Mouse (Mus musculus): ENCODE measurements around the gene Csnk1d. TPM values are rescaled to one million over a fixed set of nuclear protein-coding genes. Genes with fewer than 3 reads are reported as not detected.

Gene Csnk1d
- polyA plus RNA-seq, 1 experiment from 2014 or later, result 99.8 TPM

DNA sequence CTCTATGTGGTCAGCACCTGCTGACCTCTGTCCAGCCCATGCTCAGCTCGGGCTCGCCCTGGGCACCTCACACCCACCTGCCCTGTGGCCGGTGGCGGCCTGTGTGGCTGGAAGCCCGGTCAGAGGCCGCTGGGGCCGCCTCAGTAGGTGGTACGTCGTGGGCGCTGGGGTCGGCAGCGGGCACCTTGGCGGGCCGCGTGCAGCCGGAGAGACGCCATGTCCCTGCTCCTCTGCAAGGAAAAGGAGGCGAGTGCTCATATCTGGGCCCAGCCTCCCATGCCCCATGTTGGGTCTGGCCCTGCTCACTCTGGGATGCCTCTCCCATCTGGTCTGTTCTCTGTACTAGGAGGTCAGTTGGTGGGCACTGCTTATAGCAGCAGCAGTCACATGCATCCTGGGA is 32.1 kb downstream of the Csnk1d start:
- H3K9me3 ChIP-seq, result no peaks in the 10 kb centered on the region
- H3K27ac ChIP-seq, result peak overlapping the region; percentile 57; the same call in 1 of the 2 replicates
- DNase-seq (ENCODE audit: low spot score), result no peak
- WGBS, result 87% methylated on average over 18 of the region's 18 CpGs
- no peaks in the 10 kb centered on the region for H3K27me3 ChIP-seq (ENCODE audit: insufficient read depth, poor library complexity, severe bottlenecking)
- H3K4me3 ChIP-seq, result no peak overlapping the region
- H3K36me3 ChIP-seq, result peaks cover 99% of the 10 kb centered on the region
- peaks cover 65% of the 10 kb centered on the region for H3K4me1 ChIP-seq

DNA sequence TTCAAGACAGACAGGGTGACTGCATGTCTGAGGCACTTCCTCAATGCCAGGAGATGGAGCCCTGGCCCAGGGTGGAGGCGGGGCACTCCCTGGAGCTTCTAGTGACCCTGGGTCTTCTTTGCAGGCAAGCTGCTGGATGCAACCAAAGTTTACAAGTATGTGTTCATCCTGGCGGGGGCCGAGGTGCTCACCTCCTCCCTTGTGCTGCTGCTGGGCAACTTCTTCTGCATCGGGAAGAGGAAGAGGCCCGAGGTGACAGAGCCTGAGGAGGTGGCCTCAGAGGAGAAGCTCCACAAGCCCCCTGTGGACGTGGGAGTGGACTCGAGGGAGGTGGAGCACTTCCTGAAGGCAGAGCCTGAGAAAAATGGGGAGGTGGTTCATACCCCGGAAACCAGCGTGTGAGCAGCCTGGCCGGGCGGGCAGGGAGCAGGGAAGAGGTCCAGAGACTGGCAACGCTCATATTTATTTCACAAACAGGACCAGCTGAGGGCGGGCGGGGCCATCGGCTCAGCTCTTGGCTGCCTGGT is 33.3 kb downstream of the Csnk1d start:
- 67% methylated on average over 15 of the region's 15 CpGs for WGBS
- peaks cover 92% of the 10 kb centered on the region for H3K36me3 ChIP-seq
- H3K4me3 ChIP-seq, result no peak overlapping the region
- no peaks in the 10 kb centered on the region for H3K27me3 ChIP-seq (ENCODE audit: insufficient read depth, poor library complexity, severe bottlenecking)
- DNase-seq (ENCODE audit: low spot score), result no peak
- peaks cover 68% of the 10 kb centered on the region for H3K4me1 ChIP-seq
- no peaks in the 10 kb centered on the region for H3K9me3 ChIP-seq
- peak overlapping the region; percentile 42 for H3K27ac ChIP-seq

DNA sequence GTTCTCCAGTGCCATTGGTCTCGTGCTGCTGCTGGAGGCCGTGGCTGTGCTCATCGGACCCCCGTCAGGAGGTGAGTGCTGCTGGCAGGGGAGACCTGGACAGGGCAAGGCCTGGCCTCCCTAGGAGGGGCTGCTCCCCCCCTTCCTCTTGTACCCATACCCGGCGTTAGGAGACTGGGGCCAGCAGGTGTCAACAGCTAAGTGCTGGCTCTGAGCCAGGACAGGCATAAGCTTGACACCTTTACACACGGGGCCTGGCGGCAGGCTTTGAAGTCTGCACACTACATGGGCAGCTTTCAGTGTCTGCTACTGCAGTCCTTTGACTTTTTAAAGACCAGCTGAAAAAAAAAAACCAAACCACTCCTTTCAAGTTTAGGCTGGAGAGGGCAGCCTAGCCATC is 34.1 kb downstream of the Csnk1d start:
- no peaks in the 10 kb centered on the region for H3K9me3 ChIP-seq
- H3K4me1 ChIP-seq, result peaks cover 76% of the 10 kb centered on the region
- H3K4me3 ChIP-seq, result no peak overlapping the region
- 49% methylated on average over 8 of the region's 8 CpGs for WGBS
- peaks cover 85% of the 10 kb centered on the region for H3K36me3 ChIP-seq
- no peak overlapping the region; the same call in 1 of the 2 replicates for H3K27ac ChIP-seq
- no peaks in the 10 kb centered on the region for H3K27me3 ChIP-seq (ENCODE audit: insufficient read depth, poor library complexity, severe bottlenecking)
- DNase-seq (ENCODE audit: low spot score), result no peak

DNA sequence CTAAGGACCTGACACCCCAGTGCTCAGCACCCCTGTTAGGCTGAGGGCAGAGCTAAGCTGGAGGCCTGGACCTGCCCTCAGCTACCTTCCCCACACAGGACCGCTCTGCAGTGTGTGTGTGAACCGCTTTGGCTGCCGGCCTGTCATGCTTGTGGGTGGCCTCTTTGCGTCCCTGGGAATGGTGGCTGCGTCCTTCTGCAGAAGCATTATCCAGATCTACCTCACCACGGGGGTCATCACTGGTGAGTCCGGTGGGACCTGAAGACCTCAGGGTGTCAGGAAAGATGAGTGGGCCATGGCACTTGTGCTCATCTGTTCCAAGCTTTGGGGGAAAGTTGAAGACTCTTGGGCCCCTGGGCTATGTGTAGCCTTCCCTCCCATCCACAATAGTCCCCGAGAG is 35.4 kb downstream of the Csnk1d start:
- Histone ChIP-seq H3K36me3 (peaks cover 72% of the 10 kb centered on the region), H3K27ac (no peak overlapping the region), H3K4me3 (no peak overlapping the region), H3K27me3 (ENCODE audit: insufficient read depth, poor library complexity, severe bottlenecking) (no peaks in the 10 kb centered on the region), H3K4me1 (peaks cover 87% of the 10 kb centered on the region), H3K9me3 (no peaks in the 10 kb centered on the region)
- no peak for DNase-seq (ENCODE audit: low spot score)
- 92% methylated on average over 8 of the region's 8 CpGs for WGBS

DNA sequence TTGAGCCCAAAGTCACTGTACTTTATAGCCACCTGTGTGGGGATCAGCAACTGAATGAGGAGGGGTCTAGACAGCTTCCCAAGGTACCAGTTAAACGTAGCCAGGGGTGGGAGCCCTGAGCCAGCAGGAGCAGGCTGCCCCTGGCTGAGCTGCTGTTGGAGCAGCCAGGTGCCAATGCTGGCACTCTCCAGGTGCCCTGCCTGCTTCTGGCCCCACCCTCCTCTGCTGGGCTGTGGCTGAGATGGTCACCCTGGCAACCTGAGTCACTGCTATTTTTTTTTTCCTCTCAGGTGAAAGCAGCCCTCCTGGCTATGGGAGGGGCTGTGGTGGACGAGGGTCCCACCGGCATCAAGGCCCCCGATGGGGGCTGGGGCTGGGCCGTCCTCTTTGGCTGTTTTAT is 36.2 kb downstream of the Csnk1d start:
- no peak for DNase-seq (ENCODE audit: low spot score)
- 82% methylated on average over 5 of the region's 5 CpGs for WGBS
- H3K36me3 ChIP-seq, result peaks cover 64% of the 10 kb centered on the region
- peaks cover 88% of the 10 kb centered on the region for H3K4me1 ChIP-seq
- H3K9me3 ChIP-seq, result no peaks in the 10 kb centered on the region
- no peaks in the 10 kb centered on the region for H3K27me3 ChIP-seq (ENCODE audit: insufficient read depth, poor library complexity, severe bottlenecking)
- H3K4me3 ChIP-seq, result no peak overlapping the region
- H3K27ac ChIP-seq, result peak overlapping the region; percentile 42

DNA sequence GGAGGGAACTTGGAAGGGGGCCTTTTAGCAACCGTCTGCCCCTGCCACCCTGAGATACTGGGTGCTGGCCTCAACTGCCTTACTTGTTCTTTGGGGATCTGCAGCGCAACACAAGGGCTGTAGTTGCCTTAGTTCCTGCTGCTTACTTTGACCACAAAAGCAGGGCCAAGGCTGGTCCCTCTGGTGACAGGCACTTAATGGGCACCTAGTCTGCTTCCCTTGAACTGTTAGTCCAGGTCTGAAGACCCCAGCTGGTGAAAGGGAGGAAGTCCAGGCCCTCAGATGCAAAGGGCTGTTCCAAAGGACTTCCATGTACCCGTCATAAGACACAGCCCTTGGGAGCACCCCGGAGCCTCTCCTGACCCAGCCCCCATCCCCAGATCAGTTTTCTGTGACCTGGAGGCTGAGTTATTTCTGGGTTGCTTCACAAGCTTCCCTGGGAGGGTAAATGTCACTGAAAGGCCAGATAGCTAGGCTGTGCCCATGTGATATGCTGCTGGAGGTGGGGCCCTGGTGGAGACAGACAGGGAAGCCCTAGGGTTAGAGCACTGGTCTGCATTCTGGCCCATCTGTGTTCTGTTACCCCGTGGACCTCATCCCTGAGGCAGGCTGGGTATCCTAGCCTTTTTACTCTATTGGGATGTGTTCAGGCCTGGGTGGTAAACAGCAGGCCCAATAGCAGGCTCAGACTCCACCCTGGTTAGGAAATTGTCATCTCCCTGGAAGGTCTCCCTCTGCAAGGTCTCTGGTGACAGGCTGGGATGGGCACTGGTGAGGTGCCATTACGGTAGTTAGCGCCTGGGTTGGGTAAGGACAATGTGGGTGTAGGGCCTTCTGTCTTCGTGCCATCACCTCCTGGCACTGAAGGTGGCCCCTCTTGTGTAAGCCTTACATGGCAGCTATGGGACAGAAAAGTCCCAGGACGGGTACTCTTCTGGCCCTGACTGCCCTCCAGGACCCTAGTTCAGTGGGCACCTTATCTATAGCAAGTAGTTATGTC is 39.1 kb downstream of the Csnk1d start:
- 62% methylated on average over 9 of the region's 9 CpGs for WGBS
- H3K9me3 ChIP-seq, result no peaks in the 10 kb centered on the region
- H3K27me3 ChIP-seq (ENCODE audit: insufficient read depth, poor library complexity, severe bottlenecking), result peaks cover 4% of the 10 kb centered on the region; the same call in 1 of the 2 replicates
- peaks cover 78% of the 10 kb centered on the region for H3K4me1 ChIP-seq
- peak overlapping the region; percentile 97 for H3K27ac ChIP-seq
- peak overlapping the region; percentile 69 for H3K4me3 ChIP-seq
- DNase-seq (ENCODE audit: low spot score), result peak; percentile 86
- peaks cover 35% of the 10 kb centered on the region for H3K36me3 ChIP-seq

DNA sequence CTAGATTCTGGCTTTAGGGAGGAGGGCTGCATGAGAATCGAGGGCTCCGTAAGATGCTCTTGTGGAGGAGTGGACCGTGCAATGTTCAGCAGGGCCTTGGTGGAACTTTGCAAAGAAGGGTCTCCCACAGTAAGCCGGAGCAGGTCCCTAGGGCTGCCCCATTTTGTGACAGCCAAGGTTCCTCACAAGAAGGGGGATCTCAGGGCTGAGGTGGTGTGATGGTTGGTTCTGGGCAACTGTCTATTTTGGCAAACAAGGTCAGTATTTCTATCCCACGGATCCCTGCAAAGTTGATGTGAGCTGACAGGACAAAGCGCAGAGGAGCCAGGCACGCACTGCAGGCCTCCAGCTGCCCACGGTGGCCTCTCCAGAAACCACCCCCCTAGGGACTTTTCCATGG is 39.9 kb downstream of the Csnk1d start:
- peaks cover 70% of the 10 kb centered on the region for H3K4me1 ChIP-seq
- DNase-seq (ENCODE audit: low spot score), result no peak
- peak overlapping the region; percentile 69 for H3K4me3 ChIP-seq
- no peaks in the 10 kb centered on the region for H3K9me3 ChIP-seq
- H3K27ac ChIP-seq, result peak overlapping the region; percentile 97
- 23% methylated on average over 8 of the region's 8 CpGs for WGBS
- H3K27me3 ChIP-seq (ENCODE audit: insufficient read depth, poor library complexity, severe bottlenecking), result peaks cover 4% of the 10 kb centered on the region; the same call in 1 of the 2 replicates
- H3K36me3 ChIP-seq, result peaks cover 27% of the 10 kb centered on the region

DNA sequence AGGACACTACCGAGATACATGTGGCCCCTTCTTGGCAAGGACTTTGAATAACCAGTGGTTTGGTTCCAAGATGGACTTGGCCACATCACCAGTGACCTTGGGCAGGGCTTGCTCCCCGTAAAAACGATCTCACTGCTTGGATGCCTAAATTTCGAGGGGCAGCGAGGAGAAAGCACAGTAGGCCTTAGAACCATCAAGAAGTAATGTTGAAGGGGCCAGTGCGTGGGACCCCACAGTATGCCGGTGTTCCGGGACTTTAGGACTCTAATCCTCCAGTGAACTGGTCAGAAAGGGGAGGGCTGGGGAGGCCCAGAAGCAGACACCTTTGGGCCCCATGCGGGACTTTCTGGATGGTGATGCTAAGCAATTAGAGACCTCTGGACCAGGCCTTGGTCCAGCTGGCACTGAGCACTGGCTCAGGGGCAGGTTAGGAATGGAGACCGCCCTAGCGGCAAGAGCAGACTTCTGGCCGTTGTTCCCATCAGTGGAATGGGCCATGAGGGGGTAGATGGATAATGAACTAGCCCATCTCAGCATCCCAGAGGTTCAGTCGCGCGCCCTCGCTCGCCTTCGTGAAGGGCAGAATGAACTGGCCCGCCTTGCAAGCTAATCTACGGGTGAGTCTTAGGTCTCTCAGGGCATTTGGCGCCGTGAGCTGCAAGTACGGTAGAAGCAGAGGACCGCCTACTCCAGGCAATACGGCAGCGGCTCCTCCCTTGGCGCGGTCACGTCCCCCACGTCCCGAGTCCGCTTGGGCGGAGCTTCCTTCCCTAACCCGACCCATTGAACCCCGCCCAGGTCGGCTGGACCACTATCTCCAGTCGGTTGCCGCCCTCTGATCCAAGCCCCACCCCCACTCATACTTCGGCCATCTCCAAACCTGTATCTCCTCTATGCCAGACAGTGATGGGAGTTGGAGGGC is 40.6 kb downstream of the Csnk1d start:
- peaks cover 67% of the 10 kb centered on the region for H3K4me1 ChIP-seq
- H3K4me3 ChIP-seq, result peak overlapping the region; percentile 69
- 1% methylated on average over 39 of the region's 39 CpGs for WGBS
- H3K27me3 ChIP-seq (ENCODE audit: insufficient read depth, poor library complexity, severe bottlenecking), result peaks cover 4% of the 10 kb centered on the region; the same call in 1 of the 2 replicates
- H3K36me3 ChIP-seq, result peaks cover 20% of the 10 kb centered on the region
- peak; percentile 99 for DNase-seq (ENCODE audit: low spot score)
- peak overlapping the region; percentile 97 for H3K27ac ChIP-seq
- H3K9me3 ChIP-seq, result no peaks in the 10 kb centered on the region

DNA sequence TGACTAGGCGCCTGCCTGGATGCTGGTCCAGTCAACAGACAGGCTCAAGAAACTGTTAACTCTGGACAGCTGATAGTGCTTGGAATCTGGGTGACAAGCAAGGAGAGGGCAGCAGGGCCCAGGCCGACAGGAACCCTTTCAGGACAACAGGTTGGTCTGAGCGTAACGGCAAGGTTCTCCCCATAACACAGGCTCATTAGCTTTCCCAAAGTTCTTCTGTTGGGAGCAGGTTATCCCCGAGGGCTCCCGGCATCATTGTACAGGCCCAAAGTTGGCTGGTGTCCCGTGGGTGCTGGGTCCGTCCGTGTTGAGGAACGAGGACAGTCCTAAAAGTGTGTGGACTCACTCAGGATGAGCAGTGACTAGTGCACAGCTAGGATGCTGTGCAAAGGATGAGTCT is 41.3 kb downstream of the Csnk1d start:
- Histone ChIP-seq H3K27me3 (ENCODE audit: insufficient read depth, poor library complexity, severe bottlenecking) (peaks cover 4% of the 10 kb centered on the region; the same call in 1 of the 2 replicates), H3K4me3 (peak overlapping the region; percentile 69), H3K27ac (peak overlapping the region; percentile 97), H3K36me3 (peaks cover 14% of the 10 kb centered on the region), H3K4me1 (peaks cover 60% of the 10 kb centered on the region), H3K9me3 (no peaks in the 10 kb centered on the region)
- 5% methylated on average over 10 of the region's 10 CpGs for WGBS
- DNase-seq (ENCODE audit: low spot score), result peak; percentile 81

DNA sequence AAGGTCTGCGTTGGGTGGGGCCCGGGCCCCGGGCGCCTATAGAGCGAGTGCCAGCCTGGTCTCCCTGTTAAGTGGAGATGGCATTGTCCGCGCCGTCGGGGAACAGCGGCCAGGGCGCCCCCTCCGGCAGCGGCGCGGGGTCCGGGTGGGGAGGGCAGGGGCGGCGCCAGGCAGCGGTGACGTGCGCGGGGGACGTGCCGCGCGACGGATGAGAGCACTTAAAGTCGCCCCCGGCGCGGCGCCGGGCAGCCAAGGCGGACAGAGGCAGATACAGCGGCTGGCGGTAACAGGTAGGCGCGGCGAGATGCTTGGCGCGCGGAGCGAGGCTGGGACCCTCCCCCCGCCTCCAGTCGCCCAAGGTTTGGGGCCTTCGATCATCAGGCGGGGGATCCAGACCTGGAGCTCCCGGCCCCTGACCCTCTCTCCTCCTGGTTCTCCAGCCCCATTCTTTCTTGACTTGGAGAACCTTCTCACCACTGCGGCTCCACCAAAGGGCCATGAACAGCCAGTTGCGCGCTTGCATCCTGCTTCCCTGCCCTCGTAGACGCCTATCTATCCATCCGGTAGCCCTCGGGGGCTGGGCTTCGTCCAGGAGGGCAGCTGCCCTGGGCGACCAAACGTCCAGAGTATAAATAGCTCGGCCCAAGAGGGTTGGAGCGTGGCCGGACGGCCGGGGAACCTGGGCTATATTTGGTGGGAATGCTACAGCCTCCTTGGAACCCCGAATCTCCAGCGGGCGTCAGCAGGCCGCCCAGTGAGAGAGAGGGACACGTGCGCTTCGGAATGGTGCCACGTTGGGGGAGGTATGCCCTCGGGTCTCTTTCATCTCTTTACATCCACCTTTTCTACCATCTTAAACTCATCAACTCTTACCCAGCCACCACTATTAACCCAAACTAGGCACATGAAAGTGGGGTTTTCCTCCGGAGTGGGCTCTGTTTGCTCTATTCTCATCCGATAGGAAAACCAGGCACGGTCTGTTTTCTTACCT is 42.0 kb downstream of the Csnk1d start:
- DNase-seq (ENCODE audit: low spot score), result peak; percentile 92
- H3K27me3 ChIP-seq (ENCODE audit: insufficient read depth, poor library complexity, severe bottlenecking), result peaks cover 4% of the 10 kb centered on the region; the same call in 1 of the 2 replicates
- peak overlapping the region; percentile 69 for H3K4me3 ChIP-seq
- H3K4me1 ChIP-seq, result peaks cover 53% of the 10 kb centered on the region
- no peaks in the 10 kb centered on the region for H3K9me3 ChIP-seq
- peak overlapping the region; percentile 97 for H3K27ac ChIP-seq
- H3K36me3 ChIP-seq, result peaks cover 7% of the 10 kb centered on the region
- 1% methylated on average over 75 of the region's 75 CpGs for WGBS

DNA sequence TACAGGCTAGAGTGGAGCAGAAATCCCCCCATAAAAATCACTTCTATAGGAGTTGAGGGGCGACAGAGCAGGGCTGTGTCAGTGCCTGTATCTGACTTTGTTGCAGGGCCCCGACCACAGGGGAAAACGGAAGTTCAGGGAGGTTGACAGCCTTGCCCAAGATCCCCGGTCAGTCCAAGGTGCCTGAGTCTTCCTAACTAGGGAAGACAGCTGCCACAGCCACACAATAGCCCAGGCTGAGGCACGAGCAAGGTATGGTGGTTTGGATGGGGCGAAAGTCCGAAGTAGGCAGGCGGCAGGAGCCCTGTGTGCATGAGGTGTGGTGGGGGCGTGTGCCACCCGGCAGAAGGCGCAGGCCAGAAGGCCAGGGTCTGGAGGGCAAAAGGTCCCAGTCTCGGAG is 42.8 kb downstream of the Csnk1d start, which contains the start of gene Slc16a3:
TSS of gene Slc16a3 (plus strand) at position 153 of the 400 bp plus-strand sequence.
- DNase-seq (ENCODE audit: low spot score), result no peak
- Histone ChIP-seq H3K4me3 (peak within 1 kb of the TSS; percentile 69), H3K27me3 (ENCODE audit: insufficient read depth, poor library complexity, severe bottlenecking) (peaks cover 9% of the 10 kb centered on the region; the same call in 1 of the 2 replicates), H3K4me1 (peaks cover 47% of the 10 kb centered on the region), H3K36me3 (no peaks in the 10 kb centered on the region; the same call in 1 of the 2 replicates), H3K27ac (peak within 1 kb of the TSS; percentile 97), H3K9me3 (no peaks in the 10 kb centered on the region)
- WGBS, result 21% methylated on average over 12 of the region's 12 CpGs

All from heart, embryonic 10.5 days (tissue).